Mouse (Mus musculus): Measurements from ENCODE around the gene Gnpda2. TPM values are rescaled to one million over a fixed set of nuclear protein-coding genes. Genes with fewer than 3 reads are reported as not detected.

The Gnpda2 gene
- polyA plus RNA-seq (2015; fragmentation: Nextera tagmentation; extraction: Ambion mirVana), result 34.3 and 37.4 TPM in 2 replicates

DNA sequence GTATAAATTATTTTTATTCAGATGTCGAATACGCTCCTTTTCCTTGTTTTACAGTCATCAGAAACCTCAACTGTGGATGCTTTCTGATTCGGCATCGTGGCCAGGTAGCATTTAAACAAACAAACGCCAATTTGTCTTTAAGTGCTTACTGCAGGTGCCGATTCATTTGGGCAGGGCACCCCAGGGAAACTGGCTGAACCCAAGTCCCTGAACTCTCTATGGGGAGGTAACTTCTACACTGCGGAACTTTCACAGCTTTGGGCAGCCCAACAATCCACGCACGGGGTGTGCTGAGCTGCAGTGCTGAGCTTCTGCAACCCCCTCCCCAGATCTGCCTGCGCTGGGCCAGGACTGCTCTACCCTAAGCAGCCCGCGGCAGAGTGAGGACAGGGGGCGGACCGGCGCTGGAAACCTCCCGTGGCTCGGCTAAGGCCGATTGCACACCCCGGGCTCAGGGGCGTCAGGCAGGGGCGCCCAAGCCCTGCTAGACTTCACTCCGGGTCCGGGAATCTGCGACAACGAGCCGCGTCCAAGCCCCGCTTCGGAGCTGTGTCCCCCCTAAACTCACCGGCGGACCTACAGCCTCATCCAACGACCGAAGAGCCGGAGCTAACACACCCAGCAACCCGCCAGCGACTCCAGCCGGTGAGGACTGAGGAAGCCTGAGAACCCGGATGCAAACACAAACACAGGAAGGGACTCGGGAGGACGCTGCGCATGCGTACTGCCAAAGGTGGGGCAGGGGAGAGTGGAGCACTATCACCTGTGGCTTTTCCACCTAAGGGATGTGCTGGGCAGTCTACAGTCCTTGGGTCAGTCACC is at the start of gene Gnpda2:
Gnpda2 (minus strand) TSS at position 701 of the 822 bp plus-strand sequence.
- peaks cover 12% of the 10 kb centered on the region; the same call in 1 of the 2 replicates for H3K36me3 ChIP-seq
- peak; percentile 98 for ATAC-seq (replicated peaks)

GRCm38 (mm10) chr5:69634766-69635165 is 42.6 kb upstream of the Gnpda2 start:
- Histone ChIP-seq H3K27me3 (no peaks in the 10 kb centered on the region), H3K4me1 (no peaks in the 10 kb centered on the region), H3K9me3 (no peaks in the 10 kb centered on the region), H3K9ac (replicated peaks) (no peak overlapping the region), H3K27ac (replicated peaks) (no peak overlapping the region), H3K36me3 (no peaks in the 10 kb centered on the region), H3K4me2 (replicated peaks) (no peak overlapping the region), H3K4me3 (no peak overlapping the region)
- ATAC-seq (replicated peaks), result peak; percentile 78; the same call in 1 of the 2 replicates
- WGBS, result 40% methylated on average over 4 of the region's 4 CpGs

More for the DNA sequence above, at the start of gene Gnpda2:
- 4% methylated on average over 42 of the region's 42 CpGs for WGBS
- Histone ChIP-seq H3K27ac (replicated peaks) (peak within 1 kb of the TSS; percentile 85), H3K9ac (replicated peaks) (peak within 1 kb of the TSS; percentile 79), H3K4me2 (replicated peaks) (peak within 1 kb of the TSS; percentile 78), H3K27me3 (no peaks in the 10 kb centered on the region), H3K4me1 (peaks cover 9% of the 10 kb centered on the region), H3K9me3 (no peaks in the 10 kb centered on the region), H3K4me3 (peak within 1 kb of the TSS; percentile 65)

- H3K4me2 ChIP-seq (replicated peaks), result no peak overlapping the region
- 73% methylated on average over 1 of the region's 1 CpGs for WGBS
- no peak overlapping the region for H3K4me3 ChIP-seq
- ATAC-seq (replicated peaks), result no peak
- no peaks in the 10 kb centered on the region for H3K9me3 ChIP-seq
- H3K36me3 ChIP-seq, result no peaks in the 10 kb centered on the region
- no peak overlapping the region for H3K27ac ChIP-seq (replicated peaks)
- H3K9ac ChIP-seq (replicated peaks), result no peak overlapping the region
- H3K27me3 ChIP-seq, result no peaks in the 10 kb centered on the region
- H3K4me1 ChIP-seq, result no peaks in the 10 kb centered on the region
These were observed 28.8 kb upstream of the Gnpda2 start for GRCm38 (mm10) chr5:69620899-69621298.

DNA sequence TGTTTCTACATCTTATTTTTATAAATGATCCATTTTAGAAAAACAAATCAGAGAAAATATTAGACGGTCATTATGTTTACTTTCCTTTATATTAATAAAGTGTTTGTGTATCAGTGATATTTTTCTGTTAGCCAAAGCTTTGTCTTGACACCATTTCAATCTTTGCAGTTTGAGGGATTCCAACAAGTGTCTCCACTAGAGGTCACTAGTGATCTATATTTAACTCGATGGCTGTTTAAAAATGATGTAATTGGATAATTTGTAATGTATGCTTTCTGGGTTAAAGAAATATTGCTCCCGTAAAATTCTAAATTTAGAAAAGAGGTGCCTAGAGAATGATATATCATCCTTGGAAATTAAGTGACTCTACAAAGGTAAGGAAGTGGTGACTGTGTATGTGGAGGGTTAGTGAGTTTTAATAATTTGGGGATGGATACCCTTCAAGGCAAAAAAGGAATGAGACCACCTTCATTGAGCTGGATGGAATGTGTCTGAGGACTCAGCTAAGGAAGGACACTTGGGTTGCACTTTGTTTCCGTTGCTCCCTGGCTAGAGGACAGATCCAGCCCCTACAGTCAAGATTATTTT is 21.2 kb upstream of the Gnpda2 start:
- Histone ChIP-seq H3K4me3 (no peak overlapping the region), H3K9ac (replicated peaks) (no peak overlapping the region), H3K27me3 (no peaks in the 10 kb centered on the region), H3K4me1 (no peaks in the 10 kb centered on the region), H3K9me3 (no peaks in the 10 kb centered on the region), H3K4me2 (replicated peaks) (no peak overlapping the region), H3K27ac (replicated peaks) (no peak overlapping the region), H3K36me3 (no peaks in the 10 kb centered on the region)
- ATAC-seq (replicated peaks), result peak; percentile 51; the same call in 1 of the 2 replicates
- WGBS, result 20% methylated on average over 4 of the region's 4 CpGs

GRCm38 (mm10) chr5:69601027-69601426 is 8.9 kb upstream of the Gnpda2 start:
- H3K36me3 ChIP-seq, result no peaks in the 10 kb centered on the region
- no peak overlapping the region for H3K4me3 ChIP-seq
- H3K4me2 ChIP-seq (replicated peaks), result no peak overlapping the region
- H3K9ac ChIP-seq (replicated peaks), result no peak overlapping the region
- no peaks in the 10 kb centered on the region for H3K4me1 ChIP-seq
- peak; percentile 38; the same call in 1 of the 2 replicates for ATAC-seq (replicated peaks)
- H3K9me3 ChIP-seq, result no peaks in the 10 kb centered on the region
- no peaks in the 10 kb centered on the region for H3K27me3 ChIP-seq
- H3K27ac ChIP-seq (replicated peaks), result no peak overlapping the region

DNA sequence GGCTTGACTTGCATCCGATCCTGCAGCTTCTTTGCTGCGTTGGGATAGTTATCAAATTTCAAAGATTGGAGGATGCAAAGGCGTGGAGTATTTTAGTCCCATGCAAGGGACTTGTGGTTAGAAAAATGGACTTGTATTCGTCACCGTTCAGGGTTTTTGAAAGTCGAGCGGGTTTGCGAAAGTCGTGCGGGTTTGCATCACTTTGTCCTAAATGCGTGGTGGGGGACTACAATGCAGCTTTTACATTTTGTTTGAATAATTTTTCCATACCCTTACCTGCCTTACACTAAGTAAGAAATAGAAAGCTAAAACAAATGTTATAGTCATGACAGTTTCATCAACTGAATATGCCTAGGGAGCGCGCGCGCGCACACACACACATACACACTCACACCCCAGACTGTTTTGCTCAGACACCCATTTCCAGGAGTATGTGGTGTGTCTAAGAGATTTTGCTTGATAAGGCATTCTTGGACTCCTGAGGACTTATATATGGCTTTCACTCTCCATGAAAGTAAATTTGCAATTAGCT is 34.7 kb downstream of the Gnpda2 start:
- Histone ChIP-seq H3K4me2 (replicated peaks) (peak overlapping the region; percentile 57), H3K9ac (replicated peaks) (peak overlapping the region; percentile 99), H3K27ac (replicated peaks) (peak overlapping the region; percentile 95), H3K4me1 (peaks cover 12% of the 10 kb centered on the region), H3K4me3 (peak overlapping the region; percentile 99), H3K27me3 (no peaks in the 10 kb centered on the region), H3K9me3 (no peaks in the 10 kb centered on the region), H3K36me3 (peaks cover 21% of the 10 kb centered on the region; the same call in 1 of the 2 replicates)
- ATAC-seq (replicated peaks), result peak; percentile 29
- WGBS, result 8% methylated on average over 16 of the region's 16 CpGs

DNA sequence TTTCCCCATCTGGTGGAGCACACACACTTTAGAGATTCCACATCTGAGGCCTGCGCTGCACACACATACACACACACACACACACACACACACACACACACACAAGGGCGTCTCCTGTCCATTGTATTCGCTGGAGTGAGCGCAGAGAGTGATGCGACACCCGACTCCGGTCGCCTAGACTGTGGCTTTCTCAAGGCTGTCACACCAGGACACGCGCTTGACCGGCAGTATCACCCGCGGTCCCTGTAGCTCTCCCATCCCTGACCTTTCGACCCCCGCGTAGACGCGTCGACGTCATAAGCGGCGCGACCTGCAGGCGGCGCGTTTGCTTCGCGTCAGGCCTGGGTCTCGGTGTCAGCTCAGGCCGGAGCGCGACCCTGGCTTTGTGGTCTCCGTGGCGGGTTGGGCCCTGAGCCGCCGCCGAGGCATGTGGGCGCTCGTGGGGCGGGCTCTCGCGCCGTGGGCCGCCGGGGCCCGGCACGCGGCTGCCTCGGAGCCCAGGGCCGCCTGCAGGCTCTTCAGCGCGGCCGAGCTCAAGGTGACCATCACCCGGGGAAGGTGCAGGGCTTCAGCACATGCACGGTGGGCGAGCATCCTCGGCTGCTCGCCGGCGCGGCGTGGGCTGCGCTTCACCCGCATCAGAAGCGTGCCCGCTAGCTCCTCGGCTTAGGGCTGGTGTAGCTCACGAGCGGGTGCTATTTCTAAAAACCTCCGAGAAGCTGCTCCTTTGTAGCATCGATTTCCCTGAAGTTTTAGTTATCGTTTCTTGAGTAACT is 35.3 kb downstream of the Gnpda2 start, which contains the start of gene Guf1:
Guf1 (plus strand) TSS at position 296 of the 776 bp plus-strand sequence.
- ATAC-seq (replicated peaks), result peak; percentile 91
- no peaks in the 10 kb centered on the region for H3K27me3 ChIP-seq
- H3K4me3 ChIP-seq, result peak within 1 kb of the TSS; percentile 99
- peaks cover 17% of the 10 kb centered on the region; the same call in 1 of the 2 replicates for H3K36me3 ChIP-seq
- under 1% methylated on average over 72 of the region's 72 CpGs for WGBS
- peak within 1 kb of the TSS; percentile 57 for H3K4me2 ChIP-seq (replicated peaks)
- peak within 1 kb of the TSS; percentile 95 for H3K27ac ChIP-seq (replicated peaks)
- peaks cover 12% of the 10 kb centered on the region for H3K4me1 ChIP-seq
- H3K9ac ChIP-seq (replicated peaks), result peak within 1 kb of the TSS; percentile 99
- no peaks in the 10 kb centered on the region for H3K9me3 ChIP-seq

DNA sequence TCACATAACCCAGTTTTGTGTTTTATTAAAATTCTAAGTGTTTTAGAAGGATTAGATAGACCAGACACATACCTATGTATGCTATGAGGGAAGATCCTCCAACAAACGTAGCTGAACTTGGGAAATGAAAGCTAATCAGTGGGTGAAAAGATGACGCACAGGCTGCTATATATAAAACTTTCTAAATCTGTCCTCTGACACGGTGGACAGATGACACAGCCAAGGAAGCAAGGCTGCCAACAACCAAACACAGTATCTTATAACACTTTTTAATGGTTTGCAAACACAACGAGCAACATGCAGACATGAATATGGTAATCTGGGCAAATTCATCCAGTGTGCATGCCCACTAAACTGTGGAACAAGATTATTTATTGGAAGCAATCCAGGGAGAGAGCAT is 49.7 kb downstream of the Gnpda2 start, which contains the start of gene Yipf7:
Yipf7 (minus strand) TSS at position 160 of the 400 bp plus-strand sequence.
- no peaks in the 10 kb centered on the region for H3K27me3 ChIP-seq
- H3K9me3 ChIP-seq, result no peaks in the 10 kb centered on the region
- H3K4me3 ChIP-seq, result no peak within 1 kb of the TSS
- H3K4me1 ChIP-seq, result no peaks in the 10 kb centered on the region
- no peak within 1 kb of the TSS for H3K9ac ChIP-seq (replicated peaks)
- 59% methylated on average over 4 of the region's 4 CpGs for WGBS
- no peak within 1 kb of the TSS for H3K27ac ChIP-seq (replicated peaks)
- H3K4me2 ChIP-seq (replicated peaks), result no peak within 1 kb of the TSS
- no peaks in the 10 kb centered on the region for H3K36me3 ChIP-seq
- 0 out of 2 replicates have a peak, but pooled peaks have one; percentile 19 for ATAC-seq (replicated peaks)

GRCm38 (mm10) chr5:69541680-69542079 is 50.5 kb downstream of the Gnpda2 start:
- H3K4me2 ChIP-seq (replicated peaks), result no peak overlapping the region
- 86% methylated on average over 1 of the region's 1 CpGs for WGBS
- no peaks in the 10 kb centered on the region for H3K36me3 ChIP-seq
- ATAC-seq (replicated peaks), result no peak
- H3K4me3 ChIP-seq, result no peak overlapping the region
- no peaks in the 10 kb centered on the region for H3K27me3 ChIP-seq
- H3K9me3 ChIP-seq, result no peaks in the 10 kb centered on the region
- H3K27ac ChIP-seq (replicated peaks), result no peak overlapping the region
- no peaks in the 10 kb centered on the region for H3K4me1 ChIP-seq
- H3K9ac ChIP-seq (replicated peaks), result no peak overlapping the region

GRCm38 (mm10) chr5:69523944-69524343 is 68.2 kb downstream of the Gnpda2 start:
- Histone ChIP-seq H3K27ac (replicated peaks) (no peak overlapping the region), H3K4me1 (no peaks in the 10 kb centered on the region), H3K27me3 (no peaks in the 10 kb centered on the region), H3K9ac (replicated peaks) (no peak overlapping the region), H3K4me2 (replicated peaks) (no peak overlapping the region), H3K4me3 (no peak overlapping the region), H3K9me3 (no peaks in the 10 kb centered on the region), H3K36me3 (no peaks in the 10 kb centered on the region)
- no peak for ATAC-seq (replicated peaks)
